Mouse (Mus musculus) adrenal gland, adult (tissue): ENCODE measurements around the gene Bcan.

ENCODE experiments used
- DNase-seq, 2 experiments: peaks; one replicate each; pipeline ENCODE4 v3.0.0; 2022 to 2023; ENCODE audit warnings: low spot score in 1 of 2; ENCODE audit not compliant: inconsistent age in 2 of 2

The Bcan gene

GRCm38 (mm10) chr3:87973593-87974380 lies 26.2 kb downstream of the Bcan start:
- DNase-seq = no peak

- no peak for DNase-seq
Measured at GRCm38 (mm10) chr3:87972776-87973175, 27.3 kb downstream of the Bcan start.

- DNase-seq = no peak
Measured at GRCm38 (mm10) chr3:87972203-87972664, 27.8 kb downstream of the Bcan start.

GRCm38 (mm10) chr3:87971489-87972202 lies 28.4 kb downstream of the Bcan start:
- DNase-seq = no peak

DNA sequence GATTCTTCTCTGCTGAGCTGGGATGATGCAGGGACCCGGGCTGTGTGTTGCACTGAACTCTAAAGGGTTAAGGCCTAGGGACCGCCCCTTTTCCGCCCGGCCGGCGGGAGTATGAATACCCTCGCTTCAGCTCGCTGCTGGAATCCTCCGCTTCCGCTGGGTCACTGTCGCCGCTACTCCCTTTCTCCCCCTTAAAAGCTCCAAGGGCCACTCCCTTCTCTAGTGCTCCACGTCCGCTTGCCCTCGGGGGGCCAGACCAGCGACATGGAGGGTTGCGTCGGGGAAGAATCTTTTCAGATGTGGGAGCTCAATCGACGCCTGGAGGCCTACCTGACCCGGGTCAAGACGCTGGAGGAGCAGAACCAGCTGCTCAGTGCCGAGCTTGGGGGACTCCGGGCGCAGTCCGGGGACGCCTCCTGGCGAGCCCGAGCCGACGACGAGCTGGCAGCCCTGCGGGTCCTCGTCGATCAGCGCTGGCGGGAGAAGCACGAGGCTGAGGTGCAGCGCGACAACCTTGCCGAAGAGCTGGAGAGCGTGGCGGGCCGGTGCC lies 29.0 kb downstream of the Bcan start, which contains the start of gene Nes:
TSS of gene Nes (plus strand) at position 140 of the 550 bp plus-strand sequence.
- peak; percentile 47 to 76 for DNase-seq

- DNase-seq = peak; percentile 57 to 88
Measured at GRCm38 (mm10) chr3:87970184-87970938, 29.7 kb downstream of the Bcan start.

- DNase-seq = peak; percentile 87 to 94
Measured at GRCm38 (mm10) chr3:87960586-87961191, 39.3 kb downstream of the Bcan start.

DNA sequence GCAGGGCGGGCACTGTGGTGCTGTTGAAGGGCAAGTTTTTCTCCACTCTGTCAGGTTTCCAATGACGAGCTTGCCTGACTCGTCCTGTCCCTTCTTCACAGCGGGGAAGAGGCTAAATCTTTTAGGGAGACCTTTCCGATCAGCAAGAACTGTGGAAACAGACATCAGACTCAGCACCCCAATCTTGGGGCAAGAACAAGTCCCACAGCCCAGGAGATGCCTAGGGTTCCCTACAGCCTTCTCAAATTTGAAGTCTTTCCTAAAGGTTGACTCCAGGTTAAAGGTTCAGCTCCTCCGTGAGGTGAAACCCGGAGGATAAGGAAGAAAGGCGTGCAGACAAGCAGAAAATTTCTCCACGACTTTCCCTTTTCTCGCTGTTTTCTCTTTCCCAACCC lies 39.8 kb downstream of the Bcan start:
- no peak for DNase-seq

GRCm38 (mm10) chr3:87959371-87959770 lies 40.7 kb downstream of the Bcan start:
- no peak for DNase-seq

- DNase-seq = no peak
Measured at GRCm38 (mm10) chr3:87958967-87959366, 41.1 kb downstream of the Bcan start.

GRCm38 (mm10) chr3:87958476-87958875 lies 41.6 kb downstream of the Bcan start:
- no peak for DNase-seq

GRCm38 (mm10) chr3:87958056-87958455 lies 42.0 kb downstream of the Bcan start:
- DNase-seq = no peak

DNA sequence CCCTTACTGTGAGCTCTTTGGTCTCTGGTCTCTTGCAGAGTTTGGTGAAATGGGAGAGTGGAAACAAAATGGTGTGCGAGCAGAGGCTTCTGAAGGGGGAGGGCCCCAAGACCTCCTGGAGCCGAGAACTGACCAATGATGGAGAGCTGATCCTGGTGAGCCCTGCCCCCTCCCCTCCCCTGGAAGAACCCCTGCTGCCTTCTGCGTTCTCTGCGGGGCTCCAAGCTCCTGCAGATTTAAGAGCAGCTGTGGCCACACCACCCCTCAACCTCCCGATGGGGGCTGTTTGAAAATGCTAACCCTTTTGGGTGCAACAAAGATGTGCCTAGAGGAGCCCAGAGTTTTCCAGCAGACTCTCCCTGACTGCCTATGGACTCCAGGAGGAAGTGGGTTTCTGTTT lies 47.6 kb downstream of the Bcan start:
- DNase-seq = no peak

DNA sequence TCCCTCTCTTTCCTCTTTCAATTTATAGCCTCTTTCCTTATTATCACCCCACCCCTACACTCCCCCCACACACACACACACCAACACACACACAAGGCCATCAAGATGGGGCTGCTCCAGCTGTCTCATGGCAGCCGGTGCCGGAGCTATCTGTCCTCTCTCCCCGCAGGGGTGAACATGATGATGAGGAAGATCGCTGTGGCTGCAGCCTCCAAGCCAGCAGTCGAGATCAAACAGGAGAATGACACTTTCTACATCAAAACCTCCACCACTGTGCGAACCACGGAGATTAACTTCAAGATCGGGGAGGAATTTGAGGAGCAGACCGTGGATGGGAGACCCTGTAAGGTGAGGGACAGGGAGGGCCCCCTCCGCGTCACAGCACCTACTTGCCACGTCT lies 48.1 kb downstream of the Bcan start:
- DNase-seq = no peak

DNA sequence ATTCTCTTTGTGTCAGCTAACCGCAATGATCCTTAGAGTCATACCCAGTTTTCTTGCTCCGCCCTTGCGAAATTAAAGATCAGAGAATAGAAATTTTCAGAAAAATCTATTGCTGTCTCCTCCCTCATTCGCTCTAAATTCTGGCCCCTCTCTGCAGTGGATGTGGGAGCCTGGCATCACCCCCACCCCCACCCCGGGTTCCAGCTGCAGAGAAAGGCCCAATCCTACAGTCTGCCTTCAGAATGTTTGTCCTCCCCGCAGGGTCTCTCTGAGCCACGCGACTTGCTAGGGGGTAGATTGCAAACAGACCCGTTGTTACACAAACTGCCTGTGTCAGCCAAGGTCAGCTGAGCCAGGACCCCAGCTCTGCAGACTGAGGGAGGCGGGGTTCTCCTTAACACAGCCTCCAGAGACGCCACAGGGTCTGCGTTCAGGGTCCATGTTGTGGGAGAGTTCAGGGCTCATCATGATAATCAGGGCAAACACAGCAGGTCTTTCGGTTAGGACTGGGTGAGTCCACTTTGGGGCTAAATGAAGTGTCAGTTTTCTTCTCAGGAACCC lies 50.0 kb downstream of the Bcan start:
- no peak for DNase-seq

DNA sequence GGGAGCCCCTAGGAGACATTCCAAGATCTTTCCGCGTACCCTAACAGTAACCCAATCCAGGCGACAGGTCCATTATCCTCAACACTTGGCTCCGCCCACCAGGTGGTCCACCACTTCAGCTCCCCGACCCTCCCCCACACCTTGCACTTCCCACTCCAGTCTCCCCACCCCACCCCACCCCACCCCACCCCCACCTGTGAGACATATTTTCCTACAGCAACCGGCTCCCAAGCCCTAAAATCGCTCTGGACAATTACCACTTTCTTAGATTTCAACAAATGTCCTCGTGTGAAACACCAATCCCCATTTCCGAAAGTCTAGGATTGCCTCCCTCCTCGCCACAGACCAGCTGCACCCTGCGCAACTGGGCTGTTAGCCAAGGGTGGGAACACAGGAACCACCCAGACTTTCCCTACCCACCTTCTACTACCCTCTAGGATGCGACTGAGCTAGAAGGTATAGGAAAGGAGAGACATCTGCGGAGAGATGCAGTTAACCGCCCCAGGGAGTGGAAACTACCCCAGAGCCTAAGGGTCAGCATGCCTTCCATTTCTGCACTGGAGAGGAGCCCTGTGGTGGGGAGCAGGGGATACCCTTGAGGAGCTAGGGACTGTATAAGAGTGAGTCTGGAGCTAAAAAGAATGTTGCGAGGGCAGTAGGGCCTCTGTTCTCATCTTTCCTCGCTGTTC lies 50.6 kb downstream of the Bcan start:
- no peak for DNase-seq

DNA sequence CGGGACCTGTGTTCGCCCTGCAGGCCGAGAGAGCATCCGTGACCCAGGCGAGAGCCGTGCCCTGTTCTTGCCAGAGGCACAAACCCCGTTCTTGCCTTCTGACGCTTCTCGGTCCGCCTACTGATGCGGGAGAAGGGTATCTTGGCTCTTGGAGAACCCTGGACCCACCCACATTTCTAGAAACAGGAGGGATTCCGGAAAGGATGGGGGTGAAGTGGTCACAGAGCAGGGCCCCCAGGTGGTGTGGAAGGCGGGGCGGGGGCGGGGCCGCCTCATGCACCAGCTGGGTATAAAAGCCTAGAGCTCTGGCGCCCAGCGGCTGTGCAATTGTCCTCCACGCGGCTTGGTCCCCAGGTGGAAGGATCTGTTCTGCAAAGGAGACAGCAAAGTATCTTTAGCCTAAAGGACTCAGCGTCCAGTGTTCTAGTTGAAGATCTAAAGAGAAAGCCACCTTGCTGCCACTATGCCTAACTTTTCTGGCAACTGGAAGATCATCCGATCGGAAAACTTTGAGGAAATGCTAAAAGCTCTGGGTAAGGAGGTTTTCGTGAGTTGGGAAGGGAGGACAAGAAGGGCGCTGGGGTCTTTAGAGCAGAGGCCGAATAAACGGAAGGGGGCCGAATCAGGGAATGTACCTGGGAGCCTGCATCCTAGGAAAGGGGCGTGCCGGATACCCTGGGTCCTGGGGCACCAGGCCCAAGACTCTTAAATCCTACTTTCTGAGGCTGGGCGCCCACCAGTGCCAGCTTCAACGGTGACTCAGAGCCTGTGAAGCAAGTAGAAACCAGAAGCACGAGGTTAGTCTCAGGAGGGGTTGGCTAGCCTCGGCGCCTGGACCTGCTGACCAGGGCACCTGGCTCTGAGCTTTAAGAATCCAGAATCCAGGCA lies 51.4 kb downstream of the Bcan start, which contains the start of gene Crabp2:
TSS of gene Crabp2 (plus strand) at position 289 of the 888 bp plus-strand sequence.
- peak in 1 of 2 experiments; percentile 46 for DNase-seq

GRCm38 (mm10) chr3:87947811-87948199 lies 52.2 kb downstream of the Bcan start:
- peak in 1 of 2 experiments; percentile 32 for DNase-seq
